Mouse (Mus musculus) CD4-positive naive resting alpha-beta T cell, adult 57 days (primary cell): Measurements from ENCODE around the gene Kcnd3. TPM values are rescaled to one million over a fixed set of nuclear protein-coding genes. Genes with fewer than 3 reads are reported as not detected.

Experiments used
- total RNA-seq: library from RNA; stranded (reverse); gene quantifications from one replicate; pipeline ENCODE4 v1.2.4, GENCODE M21; 2023

The Kcnd3 gene
- not detected for total RNA-seq

DNA sequence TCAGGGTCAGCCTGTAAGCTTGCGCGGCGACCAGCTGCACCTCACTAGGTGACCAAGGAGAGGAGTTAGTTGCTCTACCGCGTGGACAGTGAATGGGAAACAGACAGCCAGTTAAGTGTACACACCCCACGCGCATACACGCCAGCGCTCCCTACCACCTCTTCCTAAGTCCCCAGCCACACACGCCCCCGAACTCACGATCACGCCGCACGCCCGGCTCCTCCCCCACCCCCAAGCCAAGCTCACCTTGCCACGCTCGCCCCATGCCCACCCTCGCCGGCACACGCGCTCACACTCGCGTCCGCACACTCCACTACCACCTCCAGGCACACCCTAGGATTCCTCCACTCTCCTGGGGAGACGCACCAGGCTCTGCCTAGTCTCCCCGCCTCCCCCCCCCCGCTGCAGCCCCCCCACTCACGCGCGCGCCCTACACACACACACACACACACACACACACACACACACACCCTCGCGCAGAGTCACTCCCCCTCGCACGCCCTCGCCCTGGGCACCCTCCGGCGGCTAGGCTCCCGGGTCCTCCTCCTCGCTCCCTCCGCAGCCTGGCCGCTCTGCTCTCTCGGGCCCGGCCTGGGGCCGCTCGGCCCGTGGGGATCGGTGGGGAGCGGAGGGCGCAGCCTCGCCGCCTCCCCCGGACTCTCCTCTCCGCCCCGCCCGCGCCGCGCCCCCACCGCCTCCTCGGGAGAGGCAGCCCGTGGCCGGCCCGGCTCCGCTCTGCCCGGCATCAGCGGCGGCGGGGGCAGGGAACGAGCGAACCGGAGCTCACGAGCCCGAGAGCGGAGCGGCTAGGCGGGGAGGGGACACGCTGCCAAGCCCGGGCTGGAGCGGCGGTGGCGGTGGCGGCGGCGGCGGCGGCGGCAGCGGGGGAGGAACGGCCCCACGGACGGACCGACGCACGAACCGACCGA lies at the start of gene Kcnd3:
TSS of gene Kcnd3 (plus strand) at position 704 of the 929 bp plus-strand sequence.

DNA sequence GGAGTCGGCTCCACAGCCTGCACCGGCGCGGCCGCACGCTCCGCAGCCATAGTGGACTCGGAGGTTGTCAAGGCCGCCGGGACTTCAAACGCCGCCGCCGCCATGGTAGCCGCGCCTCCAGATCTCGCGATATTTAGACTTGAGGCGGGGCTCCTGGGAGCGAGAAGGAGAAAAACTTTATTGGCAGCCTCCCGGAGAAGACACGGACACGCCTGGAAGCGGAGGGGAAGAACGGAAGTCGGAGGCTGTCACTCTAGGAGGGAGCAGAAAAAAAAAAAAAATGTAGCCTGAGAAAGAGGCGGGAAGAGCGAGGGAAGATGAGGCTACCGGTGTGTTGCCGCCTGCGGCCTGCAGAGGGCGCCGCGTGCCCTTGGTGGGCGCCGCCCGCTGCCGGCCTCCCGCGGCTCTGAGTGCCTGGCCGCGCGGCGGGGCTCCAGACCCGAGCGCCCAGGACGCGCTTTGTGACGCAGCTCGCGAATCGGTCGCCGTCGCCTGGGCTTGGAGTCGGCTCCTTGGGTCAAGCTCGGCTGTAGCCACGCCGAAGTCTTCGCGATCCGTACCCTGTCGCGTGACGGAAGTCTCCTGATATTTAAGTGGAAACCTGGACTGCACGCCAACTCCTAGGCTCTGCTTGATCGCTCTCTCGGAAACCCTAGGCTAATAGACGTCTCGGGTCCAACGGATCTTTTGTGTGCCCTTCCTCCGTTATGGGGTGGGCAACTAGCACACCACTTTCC lies 235.4 kb downstream of the Kcnd3 start, which contains the start of gene Ddx20:
TSS of gene Ddx20 (minus strand) at position 251 of the 737 bp plus-strand sequence.

DNA sequence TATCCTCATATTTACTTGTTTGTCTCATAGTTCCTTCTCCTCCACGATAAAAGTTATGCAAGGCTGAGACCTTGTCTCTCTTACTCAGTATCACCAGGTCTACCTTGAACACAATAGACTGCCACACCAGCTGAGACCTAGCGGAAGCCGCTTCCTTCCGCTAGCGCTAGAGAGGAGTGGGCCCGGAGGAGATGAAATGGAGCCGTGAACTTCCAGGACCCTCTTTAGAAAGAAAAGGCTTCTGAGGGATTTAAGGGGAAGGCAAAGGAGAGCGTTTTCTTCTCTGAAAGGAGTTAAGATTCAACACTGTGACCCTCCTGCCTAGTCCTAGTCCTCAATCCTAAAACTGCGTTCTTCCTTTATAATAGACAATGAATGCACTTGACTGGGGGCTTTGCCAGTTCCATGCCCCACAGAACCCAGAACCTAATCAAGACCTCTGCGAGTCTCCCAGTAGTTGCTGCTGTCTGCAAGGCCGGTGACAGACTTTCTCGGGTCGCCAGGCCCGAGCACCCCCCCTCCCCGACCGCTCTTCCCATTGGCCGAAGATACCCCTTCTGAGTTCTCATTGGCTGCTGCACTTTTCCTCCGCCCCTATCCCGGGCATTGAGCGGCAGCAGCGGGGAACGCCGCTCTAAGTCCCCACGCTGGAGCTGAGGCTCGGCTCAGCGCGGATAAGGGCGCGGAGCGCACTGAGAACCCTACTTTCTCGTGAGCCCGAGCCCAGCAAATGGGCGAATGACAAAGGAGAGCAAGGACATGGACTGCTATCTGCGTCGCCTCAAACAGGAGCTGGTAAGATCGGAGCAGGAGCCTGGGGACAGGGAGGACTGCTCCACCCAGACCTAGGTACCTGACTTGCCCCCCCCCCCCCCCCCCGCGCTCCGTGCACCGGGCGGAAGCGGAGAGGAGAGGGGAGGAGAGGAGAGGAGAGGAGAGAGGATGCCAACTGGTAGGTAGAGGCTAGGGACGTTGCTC lies 252.2 kb downstream of the Kcnd3 start, which contains the start of gene Inka2:
TSS of gene Inka2 (plus strand) at position 569 of the 978 bp plus-strand sequence.

Other genes starting within 250 kb of the Kcnd3 start
- 27.4 TPM for gene Ddx20, start 235.2 kb downstream of the Kcnd3 start, total RNA-seq